Mouse (Mus musculus) stomach, postnatal 0 days (tissue): ENCODE measurements around the gene Uaca.

Experiments used
- CTCF ChIP-seq: IDR thresholded peaks from 2 replicates; pipeline ENCODE4 v1.5.1; 2016; ENCODE audit warnings: antibody characterized with exemption, low read depth, mild to moderate bottlenecking, moderate library complexity
- EP300 ChIP-seq: optimal IDR thresholded peaks from 2 replicates; pipeline ENCODE3; 2016; ENCODE audit warnings: antibody characterized with exemption

DNA sequence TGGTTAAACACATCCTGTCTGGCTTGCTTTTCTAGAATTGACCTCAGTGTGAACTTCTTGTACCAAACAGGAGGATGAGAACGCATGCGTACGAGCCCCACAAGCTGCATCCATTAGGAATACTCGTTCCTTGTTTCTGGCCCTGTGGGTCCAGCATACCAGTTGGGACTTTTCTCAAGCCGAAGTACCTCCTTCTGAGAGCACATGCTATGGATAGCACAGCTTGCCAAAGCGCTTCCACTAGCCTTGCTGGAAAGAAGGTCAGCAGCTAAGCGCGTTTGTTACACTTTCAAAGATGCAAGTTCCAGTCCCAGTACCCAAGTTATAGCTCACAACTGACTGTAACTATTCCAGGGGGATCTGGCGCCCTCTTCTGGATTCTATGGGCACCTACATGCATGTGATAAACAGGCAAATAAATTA lies 93.1 kb downstream of the Uaca start:
- no peak for TF ChIP-seq EP300
- peak; percentile 67 for TF ChIP-seq CTCF
